8 mouse cellular contexts compared by ENCODE assay signal in the genomic region with DNA sequence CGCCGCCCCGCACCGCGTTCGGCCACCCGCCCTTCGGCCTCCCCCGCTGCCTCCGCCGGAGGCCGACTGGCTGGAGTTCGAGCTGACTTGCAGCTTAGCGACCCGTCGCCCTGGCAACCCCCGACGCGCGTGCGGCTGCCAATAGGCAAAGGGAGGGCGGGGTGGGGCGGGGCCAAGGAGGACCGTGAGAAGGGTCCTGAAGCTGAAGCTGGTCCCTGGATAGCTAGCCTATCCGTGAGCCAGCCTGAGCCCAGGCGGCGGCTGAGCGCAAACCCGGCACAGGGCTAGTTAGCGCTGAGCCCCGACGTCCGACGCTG. TPM values are rescaled to one million over a fixed set of nuclear protein-coding genes. Genes with fewer than 3 reads are reported as not detected.
DNase-seq lines count a peak whose midpoint lies in the region; TF ChIP-seq lines count a peak whose summit lies in the region.

No protein-coding gene starts in this region.

- H3K4me3 ChIP-seq in forebrain, embryonic 10.5 days = peak overlapping the region; percentile 61
- peak overlapping the region; percentile 33; the same call in 1 of the 2 replicates for H3K4me3 ChIP-seq in liver, adult 2 months (ENCODE audit: insufficient read depth, low read depth, low read length)
- H3K4me3 ChIP-seq in myocyte = no peak overlapping the region

- DNase-seq in cerebellum, postnatal 10 days = peak; percentile 73 to 85
- no peak for DNase-seq in cerebellum, adult 18-20 months
- peak; percentile 82 for DNase-seq in Muller cell, postnatal 12 days (ENCODE audit: inconsistent ontology term)
- peak; percentile 94 for DNase-seq in forebrain, embryonic 10.5 days (ENCODE audit: extremely low spot score, low spot score)
- peak; percentile 46 for DNase-seq in hindlimb bud, embryonic 11.5 days (ENCODE audit: extremely low spot score, low read depth, low spot score)
- DNase-seq in liver, adult 2 months (ENCODE audit: extremely low read depth, low read depth, low spot score) = no peak
- no peak for DNase-seq in frontal cortex, adult 2 months (ENCODE audit: extremely low spot score in 1 of 2, low spot score in 1 of 2)

- under 1% methylated on average over 34 of the region's 34 CpGs for WGBS in forebrain, embryonic 10.5 days
- WGBS in liver, adult 2 months = 4% methylated on average over 34 of the region's 34 CpGs

- H3K27ac ChIP-seq in forebrain, embryonic 10.5 days = peak overlapping the region; percentile 72; the same call in 1 of the 2 replicates
- H3K27ac ChIP-seq in liver, adult 2 months (replicated peaks; ENCODE audit: insufficient read depth, low read depth, low read length) = no peak overlapping the region

- H3K9me3 ChIP-seq in forebrain, embryonic 10.5 days = no peaks in the 10 kb centered on the region

- H3K79me2 ChIP-seq in liver, adult 2 months (ENCODE audit: control insufficient read depth, insufficient read depth, low read length) = no peaks in the 10 kb centered on the region
- H3K79me2 ChIP-seq in myocyte (ENCODE audit: control insufficient read depth, insufficient read depth) = no peaks in the 10 kb centered on the region

- no peaks in the 10 kb centered on the region for H3K36me3 ChIP-seq in forebrain, embryonic 10.5 days (replicated peaks)
- H3K36me3 ChIP-seq in liver, adult 2 months (ENCODE audit: control insufficient read depth, insufficient read depth, low read length) = no peaks in the 10 kb centered on the region
- H3K36me3 ChIP-seq in myocyte (ENCODE audit: control insufficient read depth, insufficient read depth) = no peaks in the 10 kb centered on the region

- H3ac ChIP-seq in myocyte (ENCODE audit: control insufficient read depth, insufficient read length) = no peak overlapping the region

- H3K27me3 ChIP-seq in forebrain, embryonic 10.5 days (ENCODE audit: poor library complexity, severe bottlenecking) = peaks cover 100% of the 10 kb centered on the region
- H3K27me3 ChIP-seq in liver, adult 2 months (ENCODE audit: control insufficient read depth, insufficient read depth, low read length) = peaks cover 24% of the 10 kb centered on the region
- H3K27me3 ChIP-seq in myocyte (ENCODE audit: control insufficient read depth, insufficient read depth, insufficient read length) = peaks cover 52% of the 10 kb centered on the region

- no peak overlapping the region for H3K9ac ChIP-seq in liver, adult 2 months (ENCODE audit: low read depth, low read length)

- TF ChIP-seq CTCF in liver, adult 2 months (IDR thresholded peaks at IDR 0.05; ENCODE audit: low read depth, low read length) = no peak

- peaks cover 70% of the 10 kb centered on the region for H3K4me1 ChIP-seq in forebrain, embryonic 10.5 days
- H3K4me1 ChIP-seq in liver, adult 2 months (ENCODE audit: control insufficient read depth, insufficient read depth, low read length) = no peaks in the 10 kb centered on the region

- peak overlapping the region; percentile 50 for H3K4me2 ChIP-seq in myocyte (ENCODE audit: low read depth)

- no peak for TF ChIP-seq POLR2A in liver, adult 2 months (IDR thresholded peaks at IDR 0.05; ENCODE audit: extremely low read depth, insufficient read depth, low read length)
- no peak for TF ChIP-seq POLR2A in myocyte (IDR thresholded peaks at IDR 0.05; ENCODE audit: insufficient read length, low read depth)

TF ChIP-seq in myocyte, 11 proteins besides CTCF, POLR2A, EP300 and RAD21:
- TF ChIP-seq REST (IDR thresholded peaks at IDR 0.05; ENCODE audit: insufficient read depth, insufficient read length) (no peak), USF1 (IDR thresholded peaks at IDR 0.05; ENCODE audit: low read depth) (no peak), POLR2AphosphoS2 (IDR thresholded peaks at IDR 0.05; ENCODE audit: insufficient read length, low read depth) (no peak), CEBPB (IDR thresholded peaks at IDR 0.05; ENCODE audit: insufficient read depth, poor library complexity, severe bottlenecking) (no peak), MYOG (IDR thresholded peaks at IDR 0.05; ENCODE audit: control insufficient read depth in 1 of 3, insufficient read depth in 1 of 3, insufficient read length in 2 of 3, low read depth in 2 of 3) (no peak), SRF (IDR thresholded peaks at IDR 0.05; ENCODE audit: control insufficient read depth, insufficient read length, low read depth) (no peak), TCF3 (IDR thresholded peaks at IDR 0.05; ENCODE audit: insufficient read length, low read depth) (no peak), E2F4 (IDR thresholded peaks at IDR 0.05; ENCODE audit: insufficient read depth) (no peak), MYOD1 (IDR thresholded peaks at IDR 0.05; ENCODE audit: control insufficient read depth in 1 of 3, insufficient read length in 2 of 3, low read depth in 2 of 3) (no peak), TCF12 (IDR thresholded peaks at IDR 0.05; ENCODE audit: insufficient read depth, poor library complexity, severe bottlenecking) (no peak), MAX (IDR thresholded peaks at IDR 0.05; ENCODE audit: low read depth) (no peak)

RNA-seq across cellular contexts. Expression of gene Lrrc10b, which starts 0.2 kb away (rescaled TPM):
- polyA plus RNA-seq in forebrain, embryonic 10.5 days (2016; fragmentation: Nextera tagmentation; extraction: Ambion mirVana) = 0.44 and 0.45 TPM in 2 replicates
- total RNA-seq in liver, adult 2 months (2014; rRNA removed) = not detected in 2 replicates
- not detected in 2 replicates for polyA plus RNA-seq in liver, adult 2 months (2012; rRNA removed)
- 1.3 TPM for polyA plus RNA-seq in myocyte (2012; fragmentation: generic; extraction: Trizol)
- 4.7 and 7.8 TPM in 2 replicates for polyA plus RNA-seq in frontal cortex, adult 2 months (2012; rRNA removed)

RNA-seq across cellular contexts. Expression of gene Ppp1r32, which starts 25.3 kb away (rescaled TPM):
- 0.16 and 0.24 TPM in 2 replicates for polyA plus RNA-seq in forebrain, embryonic 10.5 days (2016; fragmentation: Nextera tagmentation; extraction: Ambion mirVana)
- total RNA-seq in liver, adult 2 months (2014; rRNA removed) = 0.13 TPM in 1 of 2 replicates, not detected in the other
- 0.06 and 0.09 TPM in 2 replicates for polyA plus RNA-seq in liver, adult 2 months (2012; rRNA removed)
- 0.11 TPM for polyA plus RNA-seq in myocyte (2012; fragmentation: generic; extraction: Trizol)
- 0.84 and 1.2 TPM in 2 replicates for polyA plus RNA-seq in frontal cortex, adult 2 months (2012; rRNA removed)

Comparison
In these comparisons a context has a peak if more than half of its experiments do, and no peak if none do; other contexts are left out.
1. DNase-seq: peak in cerebellum, postnatal 10 days (2 of 2), Muller cell, postnatal 12 days (single experiment), forebrain, embryonic 10.5 days (single experiment) and hindlimb bud, embryonic 11.5 days (single experiment); none in cerebellum, adult 18-20 months (0 of 2), liver, adult 2 months (single experiment) and frontal cortex, adult 2 months (0 of 2).